Mouse (Mus musculus): ENCODE data around the gene Cldn14. TPM values are rescaled to one million over a fixed set of nuclear protein-coding genes. Genes with fewer than 3 reads are reported as not detected.

Cldn14 gene
- polyA plus RNA-seq, 1 experiment from 2014 or later = 2.2 TPM

DNA sequence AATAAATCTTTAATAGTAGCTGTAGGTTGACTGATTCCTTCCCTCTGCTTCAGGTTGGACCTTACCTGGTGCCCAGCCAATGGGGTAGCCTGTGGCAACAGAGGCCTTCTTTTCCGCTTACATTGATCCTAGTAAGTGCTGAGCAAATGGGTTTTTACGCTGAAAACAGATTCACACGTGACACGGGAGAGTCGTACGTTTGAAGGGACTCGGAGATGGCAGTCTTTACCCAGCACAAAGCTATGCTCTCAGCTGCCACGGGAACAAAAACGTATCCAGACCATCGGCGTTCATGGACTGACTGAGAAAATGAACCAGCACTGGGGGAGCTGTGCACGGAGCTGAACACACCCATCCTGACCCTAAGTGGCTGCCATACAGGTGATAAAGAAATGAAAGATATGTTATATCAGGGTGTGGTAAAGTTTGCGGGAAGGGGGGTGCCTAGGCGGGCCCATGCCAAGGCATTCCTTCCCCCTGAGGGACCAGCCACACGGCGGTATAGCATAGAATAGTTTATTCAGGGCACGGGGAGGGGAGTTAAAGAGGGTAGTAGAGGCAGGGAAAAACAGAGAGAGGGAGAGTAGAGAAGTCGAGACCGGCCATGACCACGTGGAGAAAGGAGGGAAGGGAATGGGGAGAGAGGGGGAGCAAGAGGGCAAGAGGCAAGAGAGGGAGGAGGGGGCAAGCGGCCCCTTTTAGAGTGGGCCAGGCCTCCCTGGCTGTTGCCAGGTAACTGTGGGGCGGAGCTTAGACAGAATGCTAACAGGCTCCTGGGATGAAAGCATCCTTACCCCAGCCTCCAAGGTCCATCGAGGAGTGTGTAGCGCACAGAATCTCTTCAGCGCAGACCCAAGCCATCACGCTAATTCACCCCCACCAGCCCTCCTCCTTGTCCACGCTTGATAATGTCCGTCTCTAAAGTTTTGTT lies 97.6 kb downstream of the Cldn14 start:
- peaks cover 10% of the 10 kb centered on the region for H3K4me1 ChIP-seq (replicated peaks)
- no peak overlapping the region for H3K4me2 ChIP-seq
- no peaks in the 10 kb centered on the region for H3K27me3 ChIP-seq
- H3K36me3 ChIP-seq (replicated peaks) = peaks cover 13% of the 10 kb centered on the region
- H3K4me3 ChIP-seq (replicated peaks) = no peak overlapping the region
- H3K9me3 ChIP-seq (replicated peaks) = no peaks in the 10 kb centered on the region
- no peak overlapping the region for H3K9ac ChIP-seq
- WGBS (ENCODE audit: insufficient replicate concordance) = 56% methylated on average over 28 of the region's 28 CpGs
- H3K27ac ChIP-seq (replicated peaks) = no peak overlapping the region
- ATAC-seq (ENCODE audit: insufficient read depth) = no peak

DNA sequence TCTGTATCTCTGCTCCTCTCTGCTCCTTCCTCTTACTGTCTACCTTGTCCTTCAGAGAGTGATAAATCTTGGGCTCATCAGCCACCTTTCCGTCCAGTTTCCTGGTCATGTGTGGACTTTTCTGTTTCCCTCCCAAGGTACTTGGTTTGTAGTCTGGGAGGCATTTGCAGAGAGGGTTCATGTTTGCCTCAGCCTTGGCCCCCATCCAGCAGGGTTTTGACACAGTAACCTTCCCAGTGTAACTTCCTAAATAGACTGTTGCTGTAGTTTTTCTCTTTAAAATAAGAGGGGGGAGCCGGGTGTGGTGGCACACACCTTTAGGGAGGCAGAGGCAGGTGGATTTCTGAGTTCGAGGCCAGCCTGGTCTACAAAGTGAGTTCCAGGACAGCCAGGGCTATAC lies 98.7 kb downstream of the Cldn14 start:
- Histone ChIP-seq H3K27ac (replicated peaks) (no peak overlapping the region), H3K4me3 (replicated peaks) (no peak overlapping the region), H3K9me3 (replicated peaks) (no peaks in the 10 kb centered on the region), H3K27me3 (no peaks in the 10 kb centered on the region), H3K36me3 (replicated peaks) (peaks cover 22% of the 10 kb centered on the region), H3K4me2 (no peak overlapping the region), H3K9ac (no peak overlapping the region), H3K4me1 (replicated peaks) (peaks cover 10% of the 10 kb centered on the region)
- 62% methylated on average over 3 of the region's 3 CpGs for WGBS (ENCODE audit: insufficient replicate concordance)
- ATAC-seq (ENCODE audit: insufficient read depth) = no peak

DNA sequence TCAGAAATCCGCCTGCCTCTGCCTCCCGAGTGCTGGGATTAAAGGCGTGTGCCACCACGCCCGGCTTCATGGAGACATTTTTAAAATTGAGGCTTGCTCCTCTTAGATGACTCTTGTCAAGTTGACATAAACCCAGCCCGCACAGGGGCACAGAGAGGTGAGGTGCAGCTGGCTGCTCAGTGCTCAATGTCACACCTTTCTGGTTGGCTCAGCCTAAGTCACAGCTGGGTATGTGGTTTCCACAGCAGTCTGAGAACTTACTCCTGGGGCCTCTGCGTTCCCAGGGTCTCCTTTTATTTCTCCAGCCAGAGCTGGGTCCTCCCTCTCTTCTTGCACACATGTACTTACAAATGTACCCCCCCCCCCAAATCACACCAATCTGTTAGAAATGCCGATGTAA lies 100.4 kb downstream of the Cldn14 start:
- ATAC-seq (ENCODE audit: insufficient read depth) = no peak
- WGBS (ENCODE audit: insufficient replicate concordance) = 72% methylated on average over 8 of the region's 8 CpGs

DNA sequence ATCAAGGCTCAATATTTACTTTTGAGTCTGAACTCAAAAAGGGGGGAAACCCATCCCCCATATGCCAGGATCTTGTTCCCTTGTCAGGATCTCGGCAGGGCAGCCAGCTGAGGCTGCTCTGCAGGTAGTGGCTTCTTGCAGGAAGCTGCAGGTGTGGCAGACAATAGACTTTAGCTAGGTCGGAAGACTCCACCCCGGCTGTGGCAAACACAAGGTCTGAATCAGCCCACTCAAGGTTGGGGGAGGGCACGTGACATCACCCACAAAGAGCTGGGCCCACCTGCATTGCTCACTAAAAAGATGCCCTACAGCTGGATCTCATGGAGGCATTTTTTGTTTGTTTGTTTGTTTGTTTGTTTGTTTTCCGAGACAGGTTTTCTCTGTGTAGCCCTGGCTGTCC lies 100.9 kb downstream of the Cldn14 start:
- Histone ChIP-seq H3K4me3 (replicated peaks) (no peak overlapping the region), H3K4me1 (replicated peaks) (peaks cover 10% of the 10 kb centered on the region), H3K4me2 (no peak overlapping the region), H3K9ac (no peak overlapping the region), H3K36me3 (replicated peaks) (peaks cover 33% of the 10 kb centered on the region), H3K9me3 (replicated peaks) (no peaks in the 10 kb centered on the region), H3K27me3 (no peaks in the 10 kb centered on the region), H3K27ac (replicated peaks) (no peak overlapping the region)
- 69% methylated on average over 5 of the region's 5 CpGs for WGBS (ENCODE audit: insufficient replicate concordance)
- no peak for ATAC-seq (ENCODE audit: insufficient read depth)

More for the DNA sequence above, 100.4 kb downstream of the Cldn14 start:
- Histone ChIP-seq H3K4me3 (replicated peaks) (no peak overlapping the region), H3K36me3 (replicated peaks) (peaks cover 28% of the 10 kb centered on the region), H3K9ac (no peak overlapping the region), H3K4me2 (no peak overlapping the region), H3K4me1 (replicated peaks) (peaks cover 10% of the 10 kb centered on the region), H3K27ac (replicated peaks) (no peak overlapping the region), H3K27me3 (no peaks in the 10 kb centered on the region), H3K9me3 (replicated peaks) (no peaks in the 10 kb centered on the region)

DNA sequence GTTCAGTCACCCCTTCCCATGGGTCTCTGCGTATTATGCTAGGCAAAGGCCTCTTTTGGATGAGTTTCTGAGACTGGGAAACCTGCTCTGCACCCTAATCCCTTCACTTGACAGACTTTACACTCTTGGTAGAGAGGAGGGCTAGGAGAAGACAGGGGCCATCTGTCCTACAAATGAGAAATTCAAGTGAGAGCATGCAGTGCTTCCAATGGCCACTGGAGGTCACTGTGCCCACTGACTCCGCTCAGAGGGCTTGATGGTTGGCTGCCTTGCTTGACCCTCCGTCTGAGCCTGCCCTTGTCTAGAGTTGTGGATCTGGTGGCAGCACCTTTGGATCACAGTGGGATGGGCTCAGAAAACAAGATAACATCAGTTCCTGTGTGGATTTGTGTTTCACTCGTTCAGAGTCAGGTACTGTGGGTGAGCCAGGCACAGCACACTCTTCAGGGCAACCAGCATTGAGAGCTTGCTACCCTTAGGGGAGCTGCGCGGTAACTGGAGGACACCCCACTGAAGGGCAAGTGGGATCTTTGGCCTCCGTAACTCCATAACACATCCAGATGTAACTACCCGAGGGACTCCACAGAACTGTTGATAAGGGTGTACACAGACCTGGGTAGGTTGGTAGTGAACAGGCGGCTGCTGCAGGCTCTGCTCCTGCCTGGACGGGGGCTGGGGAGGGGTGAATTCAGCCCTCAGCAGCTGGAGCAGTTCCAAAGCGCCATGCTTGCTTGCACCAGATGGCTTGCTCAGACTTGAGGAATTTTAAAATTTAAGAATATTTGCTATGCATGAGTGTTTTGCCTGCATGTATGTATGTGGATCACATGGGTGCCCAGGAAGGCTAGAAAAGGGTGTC lies 102.3 kb downstream of the Cldn14 start:
- peaks cover 10% of the 10 kb centered on the region for H3K4me1 ChIP-seq (replicated peaks)
- H3K9me3 ChIP-seq (replicated peaks) = no peaks in the 10 kb centered on the region
- H3K36me3 ChIP-seq (replicated peaks) = peaks cover 46% of the 10 kb centered on the region
- H3K27me3 ChIP-seq = no peaks in the 10 kb centered on the region
- H3K27ac ChIP-seq (replicated peaks) = no peak overlapping the region
- H3K9ac ChIP-seq = no peak overlapping the region
- WGBS (ENCODE audit: insufficient replicate concordance) = 62% methylated on average over 11 of the region's 11 CpGs
- H3K4me3 ChIP-seq (replicated peaks) = no peak overlapping the region
- no peak for ATAC-seq (ENCODE audit: insufficient read depth)
- no peak overlapping the region for H3K4me2 ChIP-seq

DNA sequence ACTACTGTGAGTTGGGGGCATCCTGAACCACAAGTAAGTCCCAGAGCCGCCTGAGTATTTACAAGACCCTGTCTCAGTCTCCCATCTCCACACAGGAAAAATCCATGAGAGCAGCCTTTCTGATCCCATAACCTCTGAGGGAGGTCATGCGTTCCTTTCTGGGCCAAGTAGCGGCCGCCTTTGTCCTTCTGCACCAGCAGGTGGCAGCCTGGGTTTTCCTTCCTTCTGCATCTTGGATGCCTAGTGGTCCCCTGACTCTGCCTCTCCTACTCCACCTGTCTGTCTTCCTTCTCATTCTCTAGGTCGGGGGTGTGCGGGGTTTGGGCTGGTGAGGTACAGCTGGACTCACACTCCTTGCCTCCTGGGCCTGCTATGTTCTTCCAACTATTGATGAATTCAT lies 105.6 kb downstream of the Cldn14 start:
- ATAC-seq (ENCODE audit: insufficient read depth) = no peak
- H3K27ac ChIP-seq (replicated peaks) = no peak overlapping the region
- no peaks in the 10 kb centered on the region for H3K27me3 ChIP-seq
- H3K36me3 ChIP-seq (replicated peaks) = peaks cover 72% of the 10 kb centered on the region
- WGBS (ENCODE audit: insufficient replicate concordance) = 78% methylated on average over 6 of the region's 6 CpGs
- no peaks in the 10 kb centered on the region for H3K4me1 ChIP-seq (replicated peaks)
- no peak overlapping the region for H3K4me2 ChIP-seq
- H3K9ac ChIP-seq = no peak overlapping the region
- no peak overlapping the region for H3K4me3 ChIP-seq (replicated peaks)
- no peaks in the 10 kb centered on the region for H3K9me3 ChIP-seq (replicated peaks)

DNA sequence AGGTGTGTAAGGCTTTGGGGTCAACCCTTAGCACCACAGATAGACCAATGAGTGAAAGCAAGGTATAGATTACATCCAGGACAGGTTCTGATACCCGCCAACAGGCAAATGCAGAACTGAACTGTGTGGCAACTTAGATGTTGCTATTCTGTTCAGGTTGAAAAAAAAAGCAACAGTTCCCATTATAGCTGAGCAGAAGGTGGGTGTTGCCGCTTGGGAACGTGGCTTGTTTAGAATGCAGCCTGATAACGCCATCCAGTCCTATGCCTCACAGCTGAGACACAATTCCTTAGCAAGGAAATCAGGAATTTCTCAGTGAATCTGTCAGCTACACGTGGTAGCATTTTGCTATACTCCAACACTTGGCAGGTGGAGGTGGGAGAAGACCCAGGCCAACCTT lies 115.4 kb downstream of the Cldn14 start:
- no peaks in the 10 kb centered on the region for H3K27me3 ChIP-seq
- WGBS (ENCODE audit: insufficient replicate concordance) = 80% methylated on average over 5 of the region's 5 CpGs
- H3K4me3 ChIP-seq (replicated peaks) = no peak overlapping the region
- no peak overlapping the region for H3K4me2 ChIP-seq
- no peak overlapping the region for H3K9ac ChIP-seq
- no peak for ATAC-seq (ENCODE audit: insufficient read depth)
- H3K9me3 ChIP-seq (replicated peaks) = no peaks in the 10 kb centered on the region
- peaks cover 80% of the 10 kb centered on the region for H3K36me3 ChIP-seq (replicated peaks)
- 0 out of 2 replicates have a peak, but pooled peaks cover 6% of the 10 kb centered on the region for H3K4me1 ChIP-seq (replicated peaks)
- H3K27ac ChIP-seq (replicated peaks) = no peak overlapping the region

DNA sequence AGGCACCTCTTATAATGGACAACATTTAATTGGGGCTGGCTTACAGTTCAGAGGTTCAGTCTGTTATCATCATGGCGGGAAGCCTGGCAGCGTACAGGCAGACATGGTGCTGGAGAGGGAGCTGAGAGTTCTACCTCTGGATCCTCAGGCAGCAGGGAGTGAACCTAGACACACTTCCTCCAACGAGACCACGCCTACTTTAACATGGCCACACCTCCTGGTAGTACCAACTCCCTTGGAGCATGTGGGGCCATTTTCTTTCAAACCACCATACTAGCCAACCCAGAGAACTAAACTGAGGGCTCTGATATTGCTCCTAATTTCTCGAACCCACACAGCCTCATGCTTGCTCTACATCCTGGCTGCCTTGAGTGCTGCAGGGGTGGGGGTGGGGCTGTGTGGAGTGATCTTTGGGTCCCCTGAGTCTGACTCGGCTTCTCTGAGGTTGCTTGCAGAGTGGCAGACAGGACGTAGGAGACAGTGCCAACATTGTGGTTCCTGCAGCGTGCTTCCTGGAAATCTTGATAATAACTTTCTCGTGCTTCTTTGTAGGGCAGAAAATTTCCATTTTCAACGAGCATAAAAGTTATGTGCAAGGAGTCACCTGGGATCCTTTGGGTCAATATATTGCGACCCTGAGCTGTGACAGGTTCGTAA lies 117.6 kb downstream of the Cldn14 start:
- 64% methylated on average over 12 of the region's 12 CpGs for WGBS (ENCODE audit: insufficient replicate concordance)
- 0 out of 2 replicates have a peak, but pooled peaks cover 6% of the 10 kb centered on the region for H3K4me1 ChIP-seq (replicated peaks)
- ATAC-seq (ENCODE audit: insufficient read depth) = no peak

DNA sequence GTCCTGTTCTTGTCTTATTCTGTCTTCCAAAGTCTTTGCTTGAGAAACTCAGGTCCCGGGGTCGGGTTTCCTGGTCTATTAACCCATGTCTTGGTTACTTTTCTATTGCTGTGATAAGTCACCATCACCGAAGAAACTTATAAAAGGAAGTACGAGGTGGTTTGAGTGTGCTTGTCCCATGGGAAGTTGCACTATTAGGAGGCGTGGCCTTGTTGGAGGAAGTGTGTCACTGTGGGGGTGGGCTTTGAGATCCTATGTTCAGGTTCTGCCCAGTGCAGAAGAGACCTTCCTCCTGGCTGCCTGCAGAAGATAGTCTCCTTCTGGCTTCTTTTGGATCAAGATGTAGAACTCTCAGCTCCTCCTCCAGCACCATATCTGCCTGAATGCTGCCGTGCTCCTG lies 120.2 kb downstream of the Cldn14 start:
- Histone ChIP-seq H3K4me1 (replicated peaks) (peaks cover 21% of the 10 kb centered on the region), H3K27ac (replicated peaks) (no peak overlapping the region), H3K4me3 (replicated peaks) (no peak overlapping the region), H3K9me3 (replicated peaks) (no peaks in the 10 kb centered on the region), H3K9ac (no peak overlapping the region), H3K27me3 (no peaks in the 10 kb centered on the region), H3K36me3 (replicated peaks) (peaks cover 72% of the 10 kb centered on the region), H3K4me2 (no peak overlapping the region)
- no peak for ATAC-seq (ENCODE audit: insufficient read depth)
- 70% methylated on average over 6 of the region's 6 CpGs for WGBS (ENCODE audit: insufficient replicate concordance)

More for the DNA sequence above, 117.6 kb downstream of the Cldn14 start:
- peaks cover 98% of the 10 kb centered on the region for H3K36me3 ChIP-seq (replicated peaks)
- no peaks in the 10 kb centered on the region for H3K9me3 ChIP-seq (replicated peaks)
- no peak overlapping the region for H3K27ac ChIP-seq (replicated peaks)
- H3K9ac ChIP-seq = no peak overlapping the region
- no peaks in the 10 kb centered on the region for H3K27me3 ChIP-seq
- H3K4me2 ChIP-seq = no peak overlapping the region
- no peak overlapping the region for H3K4me3 ChIP-seq (replicated peaks)

DNA sequence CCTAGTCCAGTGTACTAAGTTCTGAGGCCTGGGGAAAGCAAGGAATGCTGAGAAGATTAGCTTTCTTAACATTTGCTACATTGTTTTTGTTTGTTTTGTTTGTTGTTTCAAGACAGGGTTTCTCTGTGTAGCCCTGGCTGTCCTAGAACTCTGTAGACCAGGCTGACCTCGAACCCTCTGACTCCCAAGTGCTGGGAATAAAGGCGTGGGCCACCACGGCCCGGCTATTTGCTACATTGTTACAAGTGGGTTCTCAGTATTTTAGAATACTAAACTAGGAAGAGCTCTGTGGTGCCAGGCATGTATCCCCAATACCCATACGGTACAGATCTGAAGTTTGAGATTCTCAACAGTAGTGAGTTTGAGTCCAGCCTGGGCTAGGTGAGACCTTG lies 123.9 kb downstream of the Cldn14 start:
- H3K27ac ChIP-seq (replicated peaks) = peak overlapping the region; percentile 64; the same call in 1 of the 2 replicates
- H3K9me3 ChIP-seq (replicated peaks) = no peaks in the 10 kb centered on the region
- H3K36me3 ChIP-seq (replicated peaks) = peaks cover 34% of the 10 kb centered on the region
- peak overlapping the region; percentile 96 for H3K4me2 ChIP-seq
- peaks cover 28% of the 10 kb centered on the region for H3K4me1 ChIP-seq (replicated peaks)
- peak overlapping the region; percentile 93 for H3K4me3 ChIP-seq (replicated peaks)
- peak overlapping the region; percentile 75 for H3K9ac ChIP-seq
- no peak for ATAC-seq (ENCODE audit: insufficient read depth)
- WGBS (ENCODE audit: insufficient replicate concordance) = 38% methylated on average over 5 of the region's 5 CpGs
- no peaks in the 10 kb centered on the region for H3K27me3 ChIP-seq
